Mouse (Mus musculus) heart, postnatal 0 days (tissue): ENCODE results near the gene Mybpc1. TPM values are rescaled to one million over a fixed set of nuclear protein-coding genes. Genes with fewer than 3 reads are reported as not detected.
"Not testable (repeated sequence)": the region's sequence is repeated elsewhere in the genome, so short reads cannot be mapped to it uniquely, and the experiment has no call there.

ENCODE experiments used
- ATAC-seq: fragments of 200-750 bp; cut with Nextera tagmentation; 2 replicates; pipeline ENCODE4 v1.8.0; 2017; ENCODE audit warnings: low read depth, moderate number of reproducible peaks, moderate library complexity; ENCODE audit not compliant: insufficient read depth
- DNase-seq: peaks from one replicate; pipeline ENCODE4 v3.0.0-alpha.2; 2016; ENCODE audit warnings: low spot score
- H3K27ac ChIP-seq: fragments of 300-500 bp; sonication (generic); 2 replicates; pipeline ENCODE4 v1.5.1; 2014; ENCODE audit warnings: low read depth, mild to moderate bottlenecking
- H3K27me3 ChIP-seq: fragments of 300-500 bp; sonication (generic); 2 replicates; pipeline ENCODE4 v1.6.1; 2014; ENCODE audit warnings: low read length, mixed read lengths; ENCODE audit not compliant: control insufficient read depth, insufficient read depth
- H3K36me3 ChIP-seq: fragments of 300-500 bp; sonication (generic); replicated peaks from 2 replicates; pipeline ENCODE4 v1.6.1; 2014; ENCODE audit warnings: low read length, mixed read lengths; ENCODE audit not compliant: control insufficient read depth, insufficient read depth
- H3K4me1 ChIP-seq: fragments of 300-500 bp; sonication (generic); 2 replicates; pipeline ENCODE4 v1.6.1; 2014; ENCODE audit warnings: antibody characterized with exemption; ENCODE audit not compliant: control insufficient read depth, insufficient read depth
- H3K4me2 ChIP-seq: fragments of 300-500 bp; sonication (generic); 2 replicates; pipeline ENCODE4 v1.6.1; 2014; ENCODE audit warnings: low read depth, mild to moderate bottlenecking, low read length, moderate library complexity
- H3K4me3 ChIP-seq: fragments of 300-500 bp; sonication (generic); 2 replicates; pipeline ENCODE4 v1.5.1; 2014; ENCODE audit warnings: low read depth, low read length
- H3K9ac ChIP-seq: fragments of 300-500 bp; sonication (generic); replicated peaks from 2 replicates; pipeline ENCODE4 v1.6.1; 2014; ENCODE audit warnings: low read depth, low read length, mixed read lengths
- H3K9me3 ChIP-seq: fragments of 300-500 bp; sonication (generic); replicated peaks from 2 replicates; pipeline ENCODE4 v1.6.1; 2016; ENCODE audit warnings: low read length; ENCODE audit not compliant: control insufficient read depth
- CTCF ChIP-seq: IDR thresholded peaks from 2 replicates; pipeline ENCODE4 v1.5.1; 2016; ENCODE audit warnings: antibody characterized with exemption, control low read depth, low read depth
- EP300 ChIP-seq: IDR thresholded peaks from 2 replicates; pipeline ENCODE4 v1.6.1; 2016; ENCODE audit warnings: antibody characterized with exemption, low read depth
- WGBS: fragments of 180-500 bp; shearing (Covaris S2); extraction: QIAGEN DNeasy Blood & Tissue Kit; methylation state at CpG from one replicate; pipeline ENCODE4 v1.1.7; 2014; 5-methylcytosine and 5-hydroxymethylcytosine counted together
- polyA plus RNA-seq: library from polyadenylated mRNA; unstranded; fragments of >200 nt; fragmentation: Nextera tagmentation; extraction: Ambion mirVana; gene quantifications from 2 replicates; pipeline ENCODE4 v1.2.1, GENCODE M21; 2015
- total RNA-seq: library from RNA; depleted of rRNA; stranded (reverse); fragments of >200 nt; gene quantifications from 2 replicates; pipeline ENCODE4 v1.2.3, GENCODE M21; 2014; ENCODE audit warnings: low replicate concordance; rRNA removed

Gene Mybpc1
- total and polyA plus RNA-seq, 2 experiments from 2014 or later, result 0.78 TPM; not detected in 1

DNA sequence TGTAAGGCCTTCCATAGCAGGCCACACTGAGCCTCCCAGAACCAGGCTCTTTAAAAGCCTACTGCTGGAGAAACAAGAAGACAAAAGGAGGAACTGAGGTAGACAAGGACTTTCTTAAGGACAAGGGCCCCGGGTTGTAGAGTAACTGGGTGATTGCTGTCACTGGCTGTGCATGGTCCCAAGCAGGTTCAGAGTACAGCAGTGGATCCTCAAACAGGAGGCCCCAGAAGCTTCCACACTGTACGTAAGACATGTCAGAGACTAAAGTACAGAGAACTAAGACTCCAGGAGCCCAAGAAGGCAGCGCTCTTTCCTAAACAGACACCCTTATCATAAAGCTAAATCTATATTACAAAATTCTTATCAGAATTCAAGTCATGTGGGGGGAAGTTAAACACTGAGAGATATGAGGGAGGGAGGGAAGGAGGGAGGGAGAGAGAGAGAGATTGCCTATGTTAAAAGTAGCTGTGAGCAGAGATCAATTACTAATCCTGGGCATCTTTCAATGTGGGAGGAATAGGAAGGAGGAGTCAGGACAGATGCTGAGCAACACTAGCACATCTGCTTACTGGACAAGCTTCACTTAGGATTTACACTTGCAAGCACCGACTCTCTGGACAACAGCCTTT lies 109.9 kb downstream of the Mybpc1 start:
- H3K27ac ChIP-seq, result no peak overlapping the region
- no peak overlapping the region for H3K9ac ChIP-seq
- H3K36me3 ChIP-seq, result no peaks in the 10 kb centered on the region
- H3K4me3 ChIP-seq, result no peak overlapping the region
- no peaks in the 10 kb centered on the region for H3K9me3 ChIP-seq
- no peak for ATAC-seq
- TF ChIP-seq CTCF (no peak), EP300 (no peak)
- no peaks in the 10 kb centered on the region for H3K4me1 ChIP-seq
- no peak overlapping the region for H3K4me2 ChIP-seq
- 78% methylated on average over 4 of the region's 4 CpGs for WGBS
- no peak for DNase-seq
- H3K27me3 ChIP-seq, result no peaks in the 10 kb centered on the region

DNA sequence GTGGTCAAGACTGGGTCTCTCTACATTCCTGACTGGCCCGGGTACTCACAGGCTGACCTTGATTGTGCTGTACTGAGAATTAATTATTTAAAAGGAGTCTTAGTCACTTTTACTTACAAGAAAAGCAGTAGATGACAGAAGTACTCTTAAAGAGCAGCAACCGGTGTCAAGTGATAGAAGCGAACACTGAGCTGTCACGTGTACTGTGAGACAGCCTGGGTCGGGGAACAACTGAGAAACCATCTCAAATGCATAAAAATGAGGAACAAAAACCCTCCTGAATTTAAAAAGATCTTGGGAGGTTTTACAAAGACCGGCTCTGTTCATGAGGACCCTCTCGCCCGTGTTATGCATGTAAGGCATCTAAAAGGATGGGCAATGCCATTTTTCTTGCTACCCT lies 112.3 kb downstream of the Mybpc1 start:
- DNase-seq, result no peak
- 82% methylated on average over 8 of the region's 8 CpGs for WGBS

DNA sequence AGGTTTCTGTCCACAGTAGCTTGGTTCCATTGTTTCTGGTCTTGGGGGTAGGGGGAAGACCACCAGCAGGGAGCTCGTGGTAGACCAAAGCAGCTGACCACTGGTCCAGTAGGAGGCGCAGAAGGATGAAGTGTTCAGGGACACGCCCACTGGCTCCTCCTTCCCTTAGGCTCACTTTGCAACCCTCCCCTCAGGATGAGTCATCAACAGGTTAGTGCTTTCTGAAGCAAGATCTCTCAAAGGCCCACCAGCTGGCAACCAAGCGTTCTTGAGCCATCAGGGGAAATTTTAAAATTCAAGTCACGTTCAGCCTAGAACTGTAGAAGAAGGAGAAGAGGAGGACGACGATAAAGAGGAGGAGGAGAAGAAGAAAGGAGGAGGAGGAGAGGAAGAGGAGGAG lies 113.3 kb downstream of the Mybpc1 start:
- no peak overlapping the region for H3K9ac ChIP-seq
- DNase-seq (no peak), ATAC-seq (no peak)
- no peaks in the 10 kb centered on the region for H3K9me3 ChIP-seq
- H3K27me3 ChIP-seq, result no peaks in the 10 kb centered on the region
- H3K4me3 ChIP-seq, result no peak overlapping the region
- no peak overlapping the region for H3K27ac ChIP-seq
- TF ChIP-seq EP300, result no peak
- no peak for TF ChIP-seq CTCF
- no peak overlapping the region for H3K4me2 ChIP-seq
- 69% methylated on average over 7 of the region's 7 CpGs for WGBS
- H3K36me3 ChIP-seq, result no peaks in the 10 kb centered on the region
- no peaks in the 10 kb centered on the region for H3K4me1 ChIP-seq

More for the DNA sequence above, 112.3 kb downstream of the Mybpc1 start:
- Histone ChIP-seq H3K4me2 (no peak overlapping the region), H3K9ac (no peak overlapping the region), H3K36me3 (no peaks in the 10 kb centered on the region), H3K4me1 (no peaks in the 10 kb centered on the region), H3K4me3 (no peak overlapping the region), H3K9me3 (no peaks in the 10 kb centered on the region), H3K27ac (no peak overlapping the region), H3K27me3 (no peaks in the 10 kb centered on the region)
- TF ChIP-seq CTCF (no peak), EP300 (no peak)
- ATAC-seq, result no peak

DNA sequence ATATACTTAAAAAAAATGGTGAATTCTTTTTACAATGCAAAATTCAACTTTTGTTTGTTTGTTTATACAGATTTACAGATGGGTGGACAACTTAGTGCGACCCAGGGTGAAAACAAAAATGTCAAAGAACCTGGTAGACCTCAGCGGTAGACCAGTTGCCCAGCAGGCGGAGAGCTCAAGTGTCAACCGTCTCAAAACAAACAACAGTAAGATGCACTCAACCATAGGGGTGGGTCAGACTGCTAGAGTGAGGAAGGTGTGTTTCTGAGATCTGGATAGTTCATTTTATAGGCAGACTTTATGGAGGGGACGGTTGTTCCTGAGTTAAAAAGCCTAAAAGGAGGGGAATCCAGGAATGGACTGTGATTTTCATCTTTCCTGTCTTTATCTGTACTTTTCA lies 116.3 kb downstream of the Mybpc1 start:
- no peak for TF ChIP-seq CTCF
- TF ChIP-seq EP300, result no peak
- Histone ChIP-seq H3K9me3 (no peaks in the 10 kb centered on the region), H3K36me3 (peaks cover 7% of the 10 kb centered on the region), H3K4me1 (no peaks in the 10 kb centered on the region), H3K27ac (no peak overlapping the region), H3K27me3 (no peaks in the 10 kb centered on the region), H3K4me3 (no peak overlapping the region), H3K4me2 (no peak overlapping the region), H3K9ac (no peak overlapping the region)
- no peak for DNase-seq
- no peak for ATAC-seq
- WGBS, result 88% methylated on average over 5 of the region's 5 CpGs

DNA sequence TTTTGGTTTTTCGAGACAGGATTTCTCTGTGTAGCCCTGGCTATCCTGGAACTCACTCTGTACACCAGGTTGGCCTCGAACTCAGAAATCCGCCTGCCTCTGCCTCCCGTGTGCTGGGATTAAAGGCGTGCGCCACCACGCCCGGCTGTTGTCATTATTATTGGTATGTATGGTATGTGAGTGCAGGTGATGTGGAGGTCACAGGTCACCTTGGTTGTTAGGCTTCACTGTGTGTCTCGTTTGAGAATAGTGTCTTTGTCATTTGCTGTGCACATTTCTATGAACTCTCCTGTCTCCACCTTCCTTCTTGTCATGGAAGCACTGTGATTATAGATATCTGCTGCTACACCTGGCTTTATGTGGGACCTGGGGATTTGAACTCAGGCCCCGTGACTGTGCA lies 122.1 kb downstream of the Mybpc1 start:
- not testable (repeated sequence) for H3K9ac ChIP-seq, H3K27me3 ChIP-seq, H3K36me3 ChIP-seq, H3K9me3 ChIP-seq, H3K4me2 ChIP-seq, DNase-seq, H3K4me3 ChIP-seq, H3K27ac ChIP-seq, ATAC-seq, H3K4me1 ChIP-seq
- 89% methylated on average over 10 of the region's 10 CpGs for WGBS

Other genes with a start within 250 kb of the Mybpc1 start
- 1.5 and 2.2 TPM in 2 replicates for gene Dram1, start 226.1 kb downstream of the Mybpc1 start, total RNA-seq
- gene Dram1, start 226.1 kb downstream of the Mybpc1 start, polyA plus RNA-seq, result 1.2 and 1.8 TPM in 2 replicates
- gene Gnptab, start 226.0 kb downstream of the Mybpc1 start, total RNA-seq, result 15.8 and 18.8 TPM in 2 replicates
- gene Gnptab, start 226.0 kb downstream of the Mybpc1 start, polyA plus RNA-seq, result 8.4 and 9.7 TPM in 2 replicates
- gene Sycp3, start 145.6 kb downstream of the Mybpc1 start, total RNA-seq, result not detected in 2 replicates
- gene Sycp3, start 145.6 kb downstream of the Mybpc1 start, polyA plus RNA-seq, result 0.18 and 0.20 TPM in 2 replicates
- 85.7 and 142 TPM in 2 replicates for gene Chpt1, start 101.1 kb downstream of the Mybpc1 start, total RNA-seq
- gene Chpt1, start 101.1 kb downstream of the Mybpc1 start, polyA plus RNA-seq, result 94.1 and 99.9 TPM in 2 replicates
- gene Spic, start 79.9 kb upstream of the Mybpc1 start, total RNA-seq, result not detected in 2 replicates
- gene Spic, start 79.9 kb upstream of the Mybpc1 start, polyA plus RNA-seq, result 0.11 and 0.25 TPM in 2 replicates
- 45.1 and 84.5 TPM in 2 replicates for gene Arl1, start 125.7 kb upstream of the Mybpc1 start, total RNA-seq
- gene Arl1, start 125.7 kb upstream of the Mybpc1 start, polyA plus RNA-seq, result 124 and 125 TPM in 2 replicates
- gene Utp20, start 221.7 kb upstream of the Mybpc1 start, total RNA-seq, result 3.8 and 6.5 TPM in 2 replicates
- 4.6 and 5.0 TPM in 2 replicates for gene Utp20, start 221.7 kb upstream of the Mybpc1 start, polyA plus RNA-seq